Mouse (Mus musculus) liver, embryonic 16.5 days (tissue): Measurements from ENCODE around the gene Draxin. TPM values are rescaled to one million over a fixed set of nuclear protein-coding genes. Genes with fewer than 3 reads are reported as not detected.
A peak's percentile ranks its signal among the peaks of the same experiment; 100 is the strongest.

Source experiments
- ATAC-seq: fragments of 200-750 bp; cut with Nextera tagmentation; 2 replicates; pipeline ENCODE4 v1.8.0; 2017; ENCODE audit warnings: low read depth, mild to moderate bottlenecking, moderate number of reproducible peaks, moderate library complexity
- H3K27ac ChIP-seq: fragments of 300-500 bp; sonication (generic); 2 replicates; pipeline ENCODE4 v1.5.1; 2014; ENCODE audit warnings: mild to moderate bottlenecking, low read length
- H3K27me3 ChIP-seq: fragments of 300-500 bp; sonication (generic); 2 replicates; pipeline ENCODE4 v1.6.1; 2014; ENCODE audit warnings: low read depth, low read length, mixed read lengths; ENCODE audit not compliant: control insufficient read depth, insufficient read depth
- H3K36me3 ChIP-seq: fragments of 300-500 bp; sonication (generic); 2 replicates; pipeline ENCODE4 v1.6.1; 2014; ENCODE audit warnings: mild to moderate bottlenecking; ENCODE audit not compliant: control insufficient read depth, insufficient read depth
- H3K4me1 ChIP-seq: fragments of 300-500 bp; sonication (generic); 2 replicates; pipeline ENCODE4 v1.6.1; 2014; ENCODE audit warnings: low read depth, low read length, mixed read lengths; ENCODE audit not compliant: control insufficient read depth
- H3K4me2 ChIP-seq: fragments of 300-500 bp; sonication (generic); 2 replicates; pipeline ENCODE4 v1.6.1; 2014; ENCODE audit warnings: low read depth, low read length, mixed read lengths
- H3K4me3 ChIP-seq: fragments of 300-500 bp; sonication (generic); 2 replicates; pipeline ENCODE4 v1.5.1; 2014; ENCODE audit warnings: low read depth, mild to moderate bottlenecking, low read length
- H3K9ac ChIP-seq: fragments of 300-500 bp; sonication (generic); 2 replicates; pipeline ENCODE4 v1.6.1; 2014; ENCODE audit warnings: low read depth, low read length
- H3K9me3 ChIP-seq: fragments of 300-500 bp; sonication (generic); replicated peaks from 2 replicates; pipeline ENCODE4 v1.6.1; 2016; ENCODE audit warnings: low read length; ENCODE audit not compliant: control insufficient read depth
- WGBS: fragments of 180-500 bp; shearing (Covaris S2); extraction: QIAGEN DNeasy Blood & Tissue Kit; methylation state at CpG from one replicate; pipeline ENCODE4 v1.1.7; 2014; ENCODE audit not compliant: insufficient replicate concordance; 5-methylcytosine and 5-hydroxymethylcytosine counted together
- polyA plus RNA-seq: library from polyadenylated mRNA; unstranded; fragments of >200 nt; fragmentation: Nextera tagmentation; extraction: Ambion mirVana; gene quantifications from 2 replicates; pipeline ENCODE4 v1.2.1, GENCODE M21; 2015

The Draxin gene
- polyA plus RNA-seq, 1 experiment from 2014 or later: 0.04 TPM

GRCm38 (mm10) chr4:148166986-148167385 lies 36.5 kb upstream of the Draxin start:
- no peak overlapping the region for H3K27ac ChIP-seq
- 21% methylated on average over 4 of the region's 4 CpGs for WGBS
- peaks cover 77% of the 10 kb centered on the region for H3K27me3 ChIP-seq
- no peaks in the 10 kb centered on the region for H3K9me3 ChIP-seq
- no peak overlapping the region for H3K9ac ChIP-seq
- no peak overlapping the region for H3K4me3 ChIP-seq
- no peaks in the 10 kb centered on the region for H3K4me1 ChIP-seq
- ATAC-seq: no peak
- H3K36me3 ChIP-seq: no peaks in the 10 kb centered on the region
- H3K4me2 ChIP-seq: no peak overlapping the region

GRCm38 (mm10) chr4:148166431-148166830 lies 35.9 kb upstream of the Draxin start:
- no peaks in the 10 kb centered on the region for H3K9me3 ChIP-seq
- no peak overlapping the region for H3K4me2 ChIP-seq
- H3K4me1 ChIP-seq: no peaks in the 10 kb centered on the region
- H3K9ac ChIP-seq: no peak overlapping the region
- H3K4me3 ChIP-seq: no peak overlapping the region
- WGBS: 13% methylated on average over 10 of the region's 10 CpGs
- no peaks in the 10 kb centered on the region for H3K36me3 ChIP-seq
- peaks cover 77% of the 10 kb centered on the region for H3K27me3 ChIP-seq
- H3K27ac ChIP-seq: no peak overlapping the region
- ATAC-seq: no peak

GRCm38 (mm10) chr4:148165551-148165950 lies 35.1 kb upstream of the Draxin start:
- Histone ChIP-seq H3K4me3 (no peak overlapping the region), H3K4me1 (peaks cover 1% of the 10 kb centered on the region), H3K4me2 (no peak overlapping the region), H3K9ac (no peak overlapping the region), H3K27ac (no peak overlapping the region), H3K9me3 (no peaks in the 10 kb centered on the region), H3K27me3 (peaks cover 80% of the 10 kb centered on the region), H3K36me3 (no peaks in the 10 kb centered on the region)
- 12% methylated on average over 17 of the region's 17 CpGs for WGBS
- no peak for ATAC-seq

GRCm38 (mm10) chr4:148164461-148164860 lies 34.0 kb upstream of the Draxin start:
- Histone ChIP-seq H3K27me3 (peaks cover 82% of the 10 kb centered on the region), H3K27ac (no peak overlapping the region), H3K9ac (no peak overlapping the region), H3K4me1 (peaks cover 12% of the 10 kb centered on the region), H3K4me2 (no peak overlapping the region), H3K4me3 (no peak overlapping the region), H3K9me3 (no peaks in the 10 kb centered on the region), H3K36me3 (no peaks in the 10 kb centered on the region)
- ATAC-seq: no peak
- 1% methylated on average over 16 of the region's 16 CpGs for WGBS

DNA sequence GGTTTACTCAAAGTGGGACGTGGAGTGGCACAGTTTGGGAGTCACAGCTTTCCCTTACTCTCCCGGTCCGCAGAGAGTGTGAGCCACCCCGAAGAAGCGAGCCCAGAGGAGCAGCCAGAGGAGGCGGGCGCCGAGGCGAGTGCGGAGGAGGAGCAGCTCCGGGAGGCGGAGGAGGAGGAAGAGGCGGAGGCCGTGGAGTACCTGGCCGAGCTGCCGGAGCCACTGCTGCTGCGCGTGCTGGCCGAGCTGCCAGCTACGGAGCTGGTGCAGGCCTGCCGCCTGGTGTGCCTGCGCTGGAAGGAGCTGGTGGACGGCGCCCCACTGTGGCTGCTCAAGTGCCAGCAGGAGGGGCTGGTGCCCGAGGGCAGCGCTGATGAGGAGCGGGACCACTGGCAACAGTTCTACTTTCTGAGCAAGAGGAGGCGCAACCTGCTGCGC lies 33.5 kb upstream of the Draxin start:
- peak; percentile 3; the same call in 1 of the 2 replicates for ATAC-seq
- Histone ChIP-seq H3K4me1 (peaks cover 17% of the 10 kb centered on the region), H3K36me3 (no peaks in the 10 kb centered on the region), H3K27ac (no peak overlapping the region), H3K9ac (no peak overlapping the region), H3K27me3 (peaks cover 85% of the 10 kb centered on the region), H3K4me2 (no peak overlapping the region), H3K4me3 (peak overlapping the region; percentile 17; the same call in 1 of the 2 replicates), H3K9me3 (no peaks in the 10 kb centered on the region)
- 2% methylated on average over 27 of the region's 29 CpGs for WGBS

DNA sequence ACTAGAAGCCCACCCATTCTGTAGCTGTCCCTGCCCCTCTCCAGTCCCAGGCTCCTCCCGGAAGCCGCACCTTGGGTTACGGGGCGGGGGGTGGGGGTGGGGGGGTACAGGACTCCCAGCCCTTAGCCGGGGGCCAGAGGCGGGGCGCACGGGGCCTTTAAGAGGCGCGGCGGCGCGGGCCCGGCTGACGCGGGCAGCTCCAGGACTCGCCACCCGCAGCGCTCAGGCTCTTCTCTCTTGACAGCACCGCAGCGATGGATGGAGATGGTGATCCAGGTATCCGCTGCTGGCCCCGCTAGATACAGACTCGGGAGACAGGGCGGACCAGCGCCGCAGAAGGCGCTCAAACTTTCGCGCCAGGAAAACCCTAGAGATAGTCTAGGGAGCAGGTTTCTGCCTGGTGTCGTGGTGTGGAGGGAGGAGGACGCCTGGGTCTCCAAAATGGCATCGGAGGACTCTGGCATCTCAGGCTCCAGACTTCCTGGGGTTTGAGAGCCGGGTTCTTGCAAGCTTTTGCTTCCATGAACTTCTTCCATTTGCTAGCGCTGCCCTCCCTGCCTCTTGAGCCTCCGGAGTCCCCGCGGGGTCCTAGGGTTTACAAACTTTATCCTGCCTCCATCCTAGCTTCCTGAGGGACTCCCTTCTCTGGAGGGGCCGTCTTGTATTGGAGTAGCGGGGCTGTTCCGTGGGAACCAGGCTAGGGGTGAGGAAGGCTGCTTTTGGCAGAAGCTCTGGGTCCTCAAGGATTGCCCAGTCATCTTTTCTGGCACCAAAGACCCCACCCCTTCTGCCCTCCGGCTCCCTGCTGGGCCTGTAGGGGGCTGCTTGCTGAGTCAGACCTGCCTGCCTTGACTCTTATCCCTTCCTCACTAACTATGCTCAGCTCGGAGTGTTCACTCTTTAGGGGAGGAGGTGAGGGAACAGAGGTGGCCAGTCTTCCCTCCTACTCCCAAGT lies 30.2 kb upstream of the Draxin start, which contains the start of the genes Fbxo44 and Fbxo2:
Gene Fbxo44, minus strand, starts transcription at position 47 of the 955 bp plus-strand sequence.
Gene Fbxo2, plus strand, starts transcription at position 186 of the 955 bp plus-strand sequence.
- H3K9me3 ChIP-seq: no peaks in the 10 kb centered on the region
- peak within 1 kb of the TSS; percentile 65 for H3K4me3 ChIP-seq
- H3K4me1 ChIP-seq: peaks cover 19% of the 10 kb centered on the region
- peak within 1 kb of the TSS; percentile 63 for H3K9ac ChIP-seq
- peak within 1 kb of the TSS; percentile 96 for H3K4me2 ChIP-seq
- H3K27ac ChIP-seq: no peak within 1 kb of the TSS
- 1% methylated on average over 41 of the region's 43 CpGs for WGBS
- peaks cover 77% of the 10 kb centered on the region for H3K27me3 ChIP-seq
- ATAC-seq: peak; percentile 20; the same call in 1 of the 2 replicates
- no peaks in the 10 kb centered on the region for H3K36me3 ChIP-seq

- Histone ChIP-seq H3K36me3 (no peaks in the 10 kb centered on the region), H3K4me3 (peak overlapping the region; percentile 65), H3K27me3 (peaks cover 68% of the 10 kb centered on the region), H3K9me3 (no peaks in the 10 kb centered on the region), H3K27ac (no peak overlapping the region), H3K4me2 (peak overlapping the region; percentile 96), H3K9ac (peak overlapping the region; percentile 63), H3K4me1 (peaks cover 19% of the 10 kb centered on the region)
- under 1% methylated on average over 49 of the region's 55 CpGs for WGBS
- ATAC-seq: peak; percentile 86
Observed at GRCm38 (mm10) chr4:148159544-148160435, 29.3 kb upstream of the Draxin start.

DNA sequence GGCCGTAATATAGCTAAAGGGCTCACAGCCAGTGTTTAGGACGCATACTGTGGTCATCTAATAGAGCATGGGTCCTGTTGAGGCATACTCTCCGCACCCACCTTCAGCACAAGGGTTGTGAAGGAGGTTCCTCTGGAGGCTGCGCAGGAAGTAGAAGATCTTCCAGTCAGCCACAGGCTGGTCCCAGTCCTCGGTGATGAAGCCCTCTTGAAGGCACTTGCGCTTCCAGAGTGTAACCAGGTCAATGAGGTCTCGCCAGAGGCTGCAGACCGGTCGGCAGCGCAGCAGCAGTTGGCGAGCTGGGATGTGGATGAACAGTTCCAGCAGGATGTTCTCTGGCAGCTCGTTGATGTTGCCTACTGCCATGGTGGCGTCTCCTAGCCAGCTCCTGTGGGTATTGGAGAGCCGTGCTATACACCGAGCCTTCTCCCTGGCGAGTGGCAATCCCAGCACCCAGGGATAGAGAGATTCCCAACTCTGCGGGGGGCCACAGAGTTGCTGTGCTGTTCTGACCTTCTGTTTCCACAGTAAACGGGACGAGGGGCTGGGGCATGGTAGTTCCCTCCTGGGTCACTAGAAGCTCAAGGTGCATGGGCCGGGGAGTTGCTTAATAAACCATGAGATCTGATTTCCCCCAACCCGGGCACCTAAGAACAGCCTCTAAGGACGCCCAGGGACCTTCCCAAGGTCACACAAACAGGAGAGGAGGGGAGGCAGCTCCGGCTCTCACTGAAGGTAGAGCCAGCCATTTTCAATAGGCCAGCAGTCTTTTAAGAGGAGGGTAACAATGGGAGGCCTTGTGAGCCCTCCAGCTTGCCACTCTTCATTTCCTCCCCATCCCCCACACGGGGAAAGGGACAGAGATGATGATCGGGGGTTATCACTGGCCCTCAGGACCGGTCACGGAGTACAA lies 28.2 kb upstream of the Draxin start:
- H3K9ac ChIP-seq: no peak overlapping the region; the same call in 1 of the 2 replicates

More for the DNA sequence above, 28.2 kb upstream of the Draxin start:
- Histone ChIP-seq H3K4me2 (peak overlapping the region; percentile 96), H3K36me3 (no peaks in the 10 kb centered on the region), H3K4me3 (peak overlapping the region; percentile 65), H3K27me3 (peaks cover 57% of the 10 kb centered on the region), H3K9me3 (no peaks in the 10 kb centered on the region), H3K4me1 (peaks cover 19% of the 10 kb centered on the region), H3K27ac (no peak overlapping the region)
- WGBS: 44% methylated on average over 27 of the region's 27 CpGs
- ATAC-seq: no peak
